Mouse (Mus musculus): ENCODE data around the gene Iqch.
"Not testable (repeated sequence)": the region's sequence is repeated elsewhere in the genome, so short reads cannot be mapped to it uniquely, and the experiment has no call there.

Iqch gene

DNA sequence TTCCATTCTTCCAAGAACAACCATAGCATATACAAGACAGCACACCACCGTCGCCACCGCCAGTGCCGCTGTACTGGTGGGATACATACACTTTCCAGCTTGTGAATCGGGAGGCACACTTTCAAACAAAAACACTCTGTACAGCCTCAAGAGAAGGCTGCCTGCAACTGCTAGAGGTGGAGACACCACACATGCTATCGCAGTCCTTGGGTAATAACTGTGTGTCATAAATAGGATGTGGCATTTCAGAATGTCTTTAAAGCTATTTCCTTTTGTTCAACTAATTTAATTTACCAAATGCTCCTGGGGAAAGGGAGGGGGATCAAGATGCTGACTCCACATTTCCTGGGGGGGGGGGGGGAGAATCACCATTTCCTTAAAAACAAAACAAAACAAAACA is 34.0 kb downstream of the Iqch start:
- DNase-seq (ENCODE audit: low read depth, low spot score) = no peak

DNA sequence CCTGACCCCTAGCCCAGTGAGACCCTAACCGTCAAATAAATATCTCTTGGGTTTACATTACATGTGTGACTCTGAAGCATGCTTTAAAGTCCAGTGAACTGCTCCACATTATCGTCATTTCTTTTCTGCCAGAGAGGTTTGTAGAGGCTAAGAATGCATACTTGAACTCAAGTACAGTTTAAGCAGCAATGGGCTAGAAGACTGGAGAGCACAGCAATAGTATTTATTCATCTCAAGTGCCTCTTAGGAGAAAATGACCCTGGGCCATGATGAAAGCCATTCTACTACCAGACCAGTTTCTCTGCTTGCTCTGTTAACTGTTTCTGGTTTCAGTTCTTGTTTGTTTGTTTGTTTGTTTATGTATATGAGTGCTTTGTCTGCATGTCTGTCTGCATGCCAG is 38.9 kb downstream of the Iqch start:
- DNase-seq (ENCODE audit: low read depth, low spot score) = no peak

DNA sequence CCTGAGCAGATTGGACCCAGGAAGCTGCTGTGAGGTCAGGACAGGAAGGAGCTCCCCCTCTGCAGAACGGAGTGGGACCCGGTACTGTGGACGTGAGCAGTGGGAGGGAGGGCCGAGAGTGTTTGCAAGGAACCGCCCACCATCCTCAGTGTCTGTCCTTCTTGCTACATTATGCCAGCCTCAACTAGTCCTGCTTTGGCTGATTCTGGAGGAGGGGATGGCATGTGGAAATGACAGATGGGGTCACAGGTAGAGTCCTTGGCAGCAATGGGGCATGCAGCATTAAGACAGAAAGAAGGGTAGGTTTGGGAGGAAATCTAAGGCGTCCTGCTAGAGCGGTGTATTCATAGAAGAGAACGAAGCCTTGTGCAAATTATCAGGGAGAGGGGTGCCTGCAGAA is 40.4 kb downstream of the Iqch start:
- DNase-seq (ENCODE audit: low read depth, low spot score) = no peak

DNA sequence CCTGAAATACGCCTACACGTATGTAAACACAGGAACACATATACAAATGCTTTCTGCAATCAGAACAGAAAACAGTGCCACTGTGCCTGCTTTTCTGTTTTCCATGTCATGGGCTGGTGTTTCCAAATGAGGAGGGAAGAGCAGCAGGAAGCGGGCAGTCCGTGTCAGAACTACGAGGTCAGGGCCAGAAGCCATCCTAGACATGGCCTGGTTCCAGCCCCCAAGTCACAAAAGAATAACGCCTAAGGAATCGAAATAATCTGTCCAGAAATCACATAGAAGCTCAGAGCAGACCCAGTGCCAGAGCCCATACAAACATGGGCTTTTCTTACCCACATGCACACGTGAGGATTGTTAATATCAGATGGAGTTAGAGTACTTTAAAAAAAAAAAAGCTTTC is 45.4 kb downstream of the Iqch start:
- no peak for DNase-seq (ENCODE audit: low read depth, low spot score)

DNA sequence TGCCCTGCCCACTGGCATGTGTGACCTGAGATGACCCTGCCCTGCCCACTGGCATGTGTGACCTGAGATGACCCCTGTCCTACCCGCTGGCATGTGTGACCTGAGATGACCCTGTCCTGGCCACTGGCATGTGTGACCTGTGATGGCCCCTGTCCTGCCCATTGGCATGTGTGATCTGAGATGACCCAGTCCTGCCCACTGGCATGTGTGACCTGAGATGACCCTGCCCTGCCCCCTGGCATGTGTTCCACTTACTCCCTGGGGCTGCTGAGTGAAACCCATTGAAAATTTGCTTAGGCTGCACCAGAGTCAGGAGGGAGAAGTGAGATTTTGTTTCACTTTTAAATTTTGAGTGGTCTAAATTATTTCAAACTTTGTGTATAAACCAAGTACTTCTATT is 46.0 kb downstream of the Iqch start:
- DNase-seq (ENCODE audit: low read depth, low spot score) = no peak

DNA sequence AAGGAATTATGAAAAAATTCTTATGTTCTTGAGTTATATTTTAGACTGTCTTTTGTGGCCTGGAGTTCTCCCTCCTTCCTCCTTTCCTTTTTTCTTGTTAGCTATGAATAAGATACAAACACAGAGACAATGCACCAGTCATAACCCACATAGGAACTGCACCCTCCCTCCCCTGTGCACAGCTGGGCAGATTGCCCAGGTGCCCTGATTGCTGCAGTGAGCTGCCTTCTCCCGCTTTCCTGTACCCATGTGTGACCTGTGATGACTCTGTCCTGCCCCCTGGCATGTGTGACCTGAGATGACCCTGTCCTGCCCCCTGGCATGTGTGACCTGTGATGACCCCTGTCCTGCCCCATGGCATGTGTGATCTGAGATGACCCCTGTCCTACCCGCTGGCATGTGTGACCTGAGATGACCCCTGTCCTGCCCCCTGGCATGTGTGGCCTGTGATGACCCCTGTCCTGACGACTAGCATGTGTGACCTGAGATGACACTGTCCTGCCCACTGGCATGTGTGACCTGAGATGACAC is 46.8 kb downstream of the Iqch start:
- DNase-seq (ENCODE audit: low read depth, low spot score) = no peak

DNA sequence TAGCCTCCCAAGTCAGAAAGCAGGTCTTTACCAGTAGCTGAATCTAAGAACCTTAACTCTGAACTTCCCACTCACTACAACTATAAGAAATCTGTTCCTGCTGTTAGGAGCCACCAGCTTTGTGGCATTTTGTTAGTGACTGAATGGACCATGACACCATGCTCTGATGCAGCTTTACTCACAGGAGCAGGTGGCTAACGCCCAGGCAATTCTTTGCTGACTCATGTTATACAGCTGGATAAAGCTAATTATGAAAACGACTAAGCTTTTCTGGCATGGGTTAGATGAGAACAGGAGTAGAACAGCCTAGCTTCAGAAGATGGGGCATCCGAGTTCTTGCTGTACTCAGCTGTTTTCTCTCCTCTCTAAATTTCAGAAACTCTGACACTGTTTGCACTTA is 48.7 kb downstream of the Iqch start:
- DNase-seq (ENCODE audit: low read depth, low spot score) = no peak

DNA sequence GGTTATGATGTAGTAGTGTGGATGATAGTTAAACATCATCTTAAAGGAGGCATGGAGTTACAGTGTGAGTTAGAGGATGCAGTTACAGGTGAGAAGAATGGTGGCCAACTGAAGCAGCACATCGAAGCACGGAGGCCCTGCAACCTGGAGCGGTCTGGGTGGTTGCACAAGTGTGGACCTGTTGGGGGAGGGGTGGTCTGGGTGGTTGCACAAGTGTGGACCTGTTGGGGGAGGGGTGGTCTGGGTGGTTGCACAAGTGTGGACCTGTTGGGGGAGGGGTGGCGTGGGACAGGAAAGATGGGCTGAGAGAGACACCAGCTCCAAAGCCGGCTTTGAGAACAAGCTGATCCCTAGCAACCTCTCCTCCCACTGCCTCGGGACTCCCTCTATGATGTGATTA is 51.6 kb downstream of the Iqch start:
- not testable (repeated sequence) for DNase-seq (ENCODE audit: low read depth, low spot score)

DNA sequence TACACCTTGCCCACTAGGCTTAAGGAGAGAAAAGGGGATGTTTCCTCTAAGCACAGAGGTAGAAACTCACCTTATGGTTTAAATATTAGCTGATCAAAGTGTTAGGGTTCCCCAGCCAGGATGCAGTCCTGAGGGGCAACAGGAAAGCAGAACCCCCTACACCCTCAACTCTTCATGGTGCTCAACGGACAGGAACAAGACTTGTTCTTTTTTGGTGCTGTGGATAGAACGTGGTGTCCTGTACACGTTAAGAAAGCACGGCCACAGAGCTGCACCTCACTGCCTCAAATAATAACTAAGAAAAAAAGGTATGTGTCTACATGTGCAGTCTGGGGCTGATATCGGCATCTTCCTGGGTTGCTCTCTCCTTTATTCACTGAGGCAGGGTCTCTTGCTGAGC is 53.3 kb downstream of the Iqch start:
- DNase-seq (ENCODE audit: low read depth, low spot score) = no peak

DNA sequence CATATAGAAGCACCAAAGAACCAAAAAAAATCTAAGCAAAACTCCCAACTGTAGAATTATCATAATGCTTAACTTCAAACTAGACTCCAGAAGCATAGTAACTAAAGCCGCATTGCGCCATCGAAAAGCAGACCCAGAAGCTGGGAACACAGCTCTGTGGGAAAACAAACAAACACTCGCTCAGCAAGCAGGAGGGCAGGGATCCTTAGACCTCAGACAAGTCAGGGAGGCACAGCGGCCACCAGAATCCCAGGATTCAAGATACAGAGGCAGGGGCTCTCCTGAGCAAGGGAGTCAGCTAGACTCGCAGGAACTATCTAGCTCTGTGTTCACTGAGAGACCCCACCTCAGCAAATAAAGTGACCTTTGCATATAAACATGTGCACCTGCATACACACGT is 60.4 kb downstream of the Iqch start:
- no peak for DNase-seq (ENCODE audit: low read depth, low spot score)

DNA sequence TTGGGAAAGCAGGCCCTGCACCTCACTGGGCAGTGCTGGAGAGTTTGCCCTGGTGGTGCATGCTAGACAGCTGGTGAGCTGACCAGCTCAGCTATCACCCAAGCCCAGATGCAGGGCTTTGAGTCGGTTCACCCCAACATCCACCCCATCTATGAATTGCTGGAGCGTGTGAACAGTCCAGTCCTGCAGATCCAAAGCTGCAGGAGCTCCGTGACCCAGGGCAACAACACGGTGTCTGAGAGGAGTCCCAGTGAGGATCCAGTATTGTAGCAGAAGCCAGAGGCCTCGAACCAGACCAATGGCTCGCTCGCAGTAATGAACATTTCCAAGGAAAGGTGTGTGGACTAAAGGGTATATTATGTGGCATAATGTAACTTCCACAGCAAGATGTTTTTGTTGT is 61.0 kb downstream of the Iqch start:
- DNase-seq (ENCODE audit: low read depth, low spot score) = no peak

DNA sequence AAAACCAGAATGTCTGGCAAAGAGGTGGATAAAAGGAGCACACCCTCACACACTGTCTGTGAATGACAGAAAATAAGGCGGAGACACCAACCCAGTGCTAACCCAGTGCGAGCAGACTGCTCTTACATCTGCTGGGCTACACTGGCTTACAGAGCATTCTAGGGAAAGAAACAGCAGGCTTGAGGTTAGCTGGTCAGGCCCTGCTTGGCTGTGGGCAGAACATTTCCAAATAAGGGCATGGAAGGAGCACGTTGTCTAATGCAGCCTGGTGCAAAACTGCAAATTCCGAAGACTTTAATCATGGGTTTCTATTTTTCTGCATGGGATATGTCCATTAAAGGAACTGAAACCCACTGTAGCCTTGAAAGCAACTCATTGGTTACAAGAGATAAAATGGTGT is 64.8 kb downstream of the Iqch start:
- no peak for DNase-seq (ENCODE audit: low read depth, low spot score)

DNA sequence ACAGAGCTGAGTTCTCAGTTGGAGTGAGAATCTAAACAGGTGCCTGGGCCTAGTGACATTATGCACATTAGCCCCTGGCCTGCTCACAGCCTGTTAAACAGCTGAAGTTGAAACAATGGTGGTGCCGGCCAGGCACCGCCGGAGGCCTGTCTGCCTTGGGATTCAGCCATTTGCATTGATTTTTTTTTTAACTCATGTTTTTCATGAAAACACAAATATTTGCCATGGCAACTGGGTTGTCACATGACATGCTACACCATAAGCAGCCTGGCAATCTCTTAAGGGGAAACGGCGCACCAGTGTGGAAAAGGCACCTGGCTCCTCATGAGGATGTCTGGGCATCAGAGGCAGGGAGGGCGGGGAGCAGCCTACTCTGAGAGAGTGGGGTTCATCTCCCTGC is 67.3 kb downstream of the Iqch start:
- DNase-seq (ENCODE audit: low read depth, low spot score) = no peak

DNA sequence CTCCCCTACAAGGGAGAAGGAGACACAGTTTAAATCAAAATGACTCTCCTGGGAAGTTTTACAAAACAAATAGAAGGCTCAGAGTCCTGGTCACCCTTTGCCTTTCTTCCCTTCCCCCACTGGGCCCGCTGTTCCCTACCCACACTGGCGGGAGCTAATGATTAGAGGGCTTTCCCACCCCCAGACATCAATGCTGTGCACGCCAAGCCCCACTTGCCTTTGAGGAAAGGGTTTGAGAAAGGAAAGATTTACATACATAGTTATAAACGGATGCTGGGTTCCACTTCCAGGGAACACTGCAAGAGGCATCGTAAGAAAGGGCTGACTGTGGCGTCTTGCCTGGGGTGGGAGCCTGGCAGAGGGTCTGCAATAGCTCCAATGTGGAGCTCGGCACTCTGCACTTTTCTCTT is 67.9 kb downstream of the Iqch start:
- no peak for DNase-seq (ENCODE audit: low read depth, low spot score)

DNA sequence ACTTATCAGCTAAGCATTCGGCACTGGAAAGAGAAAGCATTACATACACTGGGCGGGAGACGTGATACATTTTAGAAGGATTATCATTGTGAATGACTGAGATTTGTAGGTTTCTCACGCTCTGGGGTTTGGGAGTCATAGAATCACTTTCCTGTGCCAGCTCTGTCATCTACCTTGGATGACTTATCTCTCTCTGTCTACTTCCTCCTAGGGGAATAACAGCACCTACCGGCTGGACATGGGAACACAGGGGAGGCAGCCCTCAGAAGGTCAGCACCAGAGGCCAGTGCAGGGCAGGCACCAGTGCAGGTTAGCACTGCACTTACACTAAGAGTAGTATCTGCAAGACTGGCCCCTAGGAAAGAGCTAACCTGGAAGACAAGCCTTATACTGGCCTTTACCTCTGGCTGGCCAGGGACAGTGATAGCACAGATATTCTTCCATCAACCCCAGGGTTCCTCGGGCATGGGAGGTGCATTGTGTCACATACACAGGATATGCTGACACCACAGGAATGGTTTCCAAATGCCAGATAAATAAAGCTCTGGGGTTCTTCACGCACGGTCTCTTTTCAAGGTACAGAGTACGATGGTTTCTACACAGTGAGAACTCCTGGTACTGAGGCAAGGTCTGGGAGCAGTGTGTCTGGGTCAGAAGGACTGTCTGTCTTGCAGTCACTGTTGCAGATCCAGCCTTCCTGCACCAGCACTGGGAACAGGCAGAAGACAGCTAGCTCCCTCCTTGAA is 69.2 kb downstream of the Iqch start:
- no peak for DNase-seq (ENCODE audit: low read depth, low spot score)

DNA sequence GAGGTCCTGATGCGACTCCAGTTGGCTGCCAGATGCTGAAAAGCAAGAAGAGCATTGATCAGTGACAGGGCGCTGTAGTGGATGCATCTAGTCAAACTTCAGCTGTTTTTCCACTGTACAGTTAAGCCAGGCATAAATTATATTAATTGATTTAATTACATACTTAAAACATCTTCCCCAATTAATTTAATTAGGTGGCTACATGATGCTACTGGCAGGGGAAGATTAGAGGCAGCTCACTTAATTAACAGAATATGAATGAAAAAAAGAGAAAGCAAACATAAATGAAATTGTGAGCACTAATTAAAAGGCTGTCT is 78.4 kb downstream of the Iqch start:
- no peak for DNase-seq (ENCODE audit: low read depth, low spot score)

DNA sequence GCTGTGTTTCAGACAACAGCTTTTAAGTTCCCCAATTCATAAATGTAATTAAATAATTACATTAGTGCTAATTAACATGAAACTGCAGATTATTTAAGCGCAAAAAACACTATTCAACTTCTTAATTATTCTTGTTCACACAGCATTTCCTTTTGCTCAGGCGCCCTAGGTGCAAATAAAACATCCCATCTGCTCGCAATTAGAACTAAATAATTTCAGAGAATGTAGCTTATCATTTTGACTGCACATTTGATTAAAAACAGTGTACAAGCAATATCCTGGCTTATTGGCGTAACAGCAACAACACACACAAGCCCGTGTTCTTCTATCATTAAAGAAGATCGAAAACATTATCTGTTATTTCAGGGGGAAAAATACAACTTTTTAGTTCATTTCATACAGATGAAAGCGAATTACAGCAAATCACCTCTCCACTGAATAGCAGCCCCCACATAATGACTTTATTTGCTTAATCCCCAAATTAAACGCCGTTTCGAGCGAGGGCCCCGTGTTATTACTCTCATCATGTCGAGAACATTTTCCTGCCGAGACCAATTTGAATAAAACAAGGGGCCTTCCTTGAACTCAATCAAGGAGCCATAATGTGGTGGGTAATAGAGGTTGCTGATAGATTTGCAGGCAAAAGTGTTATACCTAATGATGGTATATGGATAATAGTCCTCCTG is 78.9 kb downstream of the Iqch start:
- no peak for DNase-seq (ENCODE audit: low read depth, low spot score)

DNA sequence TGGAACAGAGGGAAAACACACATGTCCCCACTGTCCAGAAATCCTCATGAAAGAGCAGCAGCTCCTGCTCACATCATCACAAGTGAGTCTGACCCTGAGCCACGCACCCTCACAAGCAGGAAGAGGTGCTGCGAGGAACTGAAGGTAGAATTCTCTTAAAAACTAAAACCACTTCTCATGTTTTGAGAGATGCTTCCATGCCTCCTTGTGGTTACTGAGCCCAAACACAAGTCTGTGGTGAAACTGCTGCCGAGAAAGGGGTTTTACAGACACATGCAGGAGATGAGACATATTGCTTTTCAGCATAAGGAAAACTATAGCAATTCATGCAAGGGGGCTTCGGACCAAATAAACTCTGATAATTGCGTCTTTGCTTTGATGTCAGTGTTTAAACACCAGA is 89.4 kb downstream of the Iqch start:
- no peak for DNase-seq (ENCODE audit: low read depth, low spot score)

DNA sequence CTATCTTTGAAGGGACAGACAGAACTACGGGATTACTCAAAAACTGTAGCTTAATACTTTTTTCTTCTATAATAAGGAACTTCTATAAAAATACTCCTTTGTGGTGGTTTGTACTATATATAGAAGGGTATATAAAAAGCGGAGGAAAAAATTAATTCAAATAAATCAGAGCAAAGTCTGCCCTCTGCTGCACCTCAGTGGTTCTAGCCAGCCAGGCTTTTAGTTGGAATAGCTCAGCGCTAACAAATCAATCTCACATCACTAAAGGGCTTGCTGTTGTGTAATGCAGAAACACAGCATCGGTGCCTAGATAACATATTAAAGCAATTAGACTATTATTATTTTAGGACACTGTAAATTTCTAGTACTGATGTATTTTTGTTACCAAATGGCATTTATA is 91.3 kb downstream of the Iqch start:
- no peak for DNase-seq (ENCODE audit: low read depth, low spot score)

DNA sequence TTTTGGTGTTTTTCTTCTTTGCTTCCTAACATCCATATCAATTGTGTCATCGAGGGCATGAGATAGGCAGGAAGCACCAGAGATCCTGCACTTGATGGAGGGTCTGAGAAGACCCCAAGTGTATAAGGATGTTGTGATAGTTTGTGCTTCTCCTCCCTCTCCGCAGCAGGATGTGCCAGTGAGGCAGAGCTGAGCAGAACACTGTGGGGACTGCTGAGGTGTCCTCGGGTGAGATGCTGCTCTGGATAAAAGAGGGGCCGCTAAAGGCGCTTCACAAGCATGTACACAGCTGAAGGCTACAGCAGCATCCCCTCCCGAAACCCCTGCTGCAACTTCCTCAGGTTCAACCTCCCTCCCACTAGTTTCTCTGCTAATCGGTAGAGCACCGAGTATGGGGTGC is 95.2 kb downstream of the Iqch start:
- DNase-seq (ENCODE audit: low read depth, low spot score) = no peak

DNA sequence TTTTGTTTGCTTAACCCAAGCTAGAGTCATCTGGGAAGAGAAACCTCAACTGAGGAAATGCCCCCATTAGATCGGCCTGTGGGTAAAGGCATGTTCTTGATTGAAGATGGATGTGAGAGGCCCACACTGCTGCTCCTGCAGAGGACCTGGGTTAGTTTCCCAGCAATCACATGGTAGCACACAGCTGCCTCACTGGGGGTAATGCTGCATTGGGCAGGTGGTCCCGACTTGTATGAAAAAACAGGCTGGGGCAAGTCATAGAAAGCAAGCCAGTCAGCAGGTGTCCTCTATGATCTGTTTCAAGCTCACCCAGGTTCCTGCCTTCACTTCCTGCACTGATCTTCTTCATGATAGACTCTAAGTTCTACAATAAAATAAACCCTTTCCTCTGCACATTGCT is 98.4 kb downstream of the Iqch start:
- DNase-seq (ENCODE audit: low read depth, low spot score) = no peak

DNA sequence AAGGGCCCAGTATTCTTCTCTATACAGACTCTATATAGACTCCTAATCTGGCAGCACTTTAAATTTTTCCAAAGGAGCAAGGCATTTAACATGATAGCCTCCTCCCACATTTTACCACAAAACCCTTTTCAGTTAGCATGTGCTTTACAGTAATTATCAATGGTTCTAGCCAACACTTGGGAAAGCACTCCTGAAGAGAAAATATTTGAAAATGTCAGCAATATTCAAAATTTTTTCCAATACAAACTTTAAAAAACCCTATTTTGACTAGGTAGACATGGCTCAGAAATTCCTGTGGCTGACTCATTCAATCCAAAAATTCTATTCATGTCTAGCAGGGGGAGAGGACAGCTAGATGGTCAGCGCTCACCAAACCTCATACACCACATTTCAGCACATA is 100.8 kb downstream of the Iqch start:
- no peak for DNase-seq (ENCODE audit: low read depth, low spot score)

DNA sequence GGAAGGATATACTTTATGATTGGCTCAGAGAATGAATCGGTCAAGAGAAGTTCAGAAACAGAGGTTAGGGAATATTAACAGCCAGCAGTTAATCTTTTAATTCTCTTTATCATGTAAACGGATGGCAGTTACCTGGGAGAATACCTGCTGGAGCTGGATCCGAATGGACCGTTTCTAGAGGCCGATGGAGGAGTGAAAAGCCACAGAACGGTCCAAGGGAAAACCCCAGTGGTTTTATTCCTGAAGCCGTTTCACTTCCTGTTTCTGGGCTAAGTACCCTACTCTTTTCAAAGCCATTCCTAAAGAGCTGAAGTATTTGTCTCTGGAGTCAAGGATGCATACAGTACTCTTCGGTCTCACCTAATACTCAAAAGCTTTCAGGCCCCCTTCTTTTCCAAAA is 102.4 kb downstream of the Iqch start:
- no peak for DNase-seq (ENCODE audit: low read depth, low spot score)

DNA sequence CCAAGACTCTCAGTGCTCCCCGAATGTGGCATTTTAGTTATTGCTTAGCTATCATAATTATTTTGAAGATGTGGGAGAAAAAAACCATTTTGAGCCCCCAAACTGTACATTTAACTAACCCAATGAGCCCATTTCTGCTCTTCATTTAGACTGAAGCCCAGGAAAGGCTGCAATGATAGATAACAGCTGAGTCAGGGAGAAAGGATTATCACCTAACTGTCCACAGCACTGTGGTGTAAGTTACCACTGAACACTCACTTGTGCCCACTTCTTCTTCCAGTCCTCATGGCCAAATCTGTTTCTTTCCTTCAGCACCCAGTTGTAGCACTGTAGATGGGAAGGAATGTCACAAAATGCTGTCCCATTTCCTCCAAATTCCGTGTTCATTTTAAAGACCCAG is 106.5 kb downstream of the Iqch start:
- DNase-seq (ENCODE audit: low read depth, low spot score) = no peak
